Mouse (Mus musculus): Measurements from ENCODE around the gene Mtg2.

Gene Mtg2

GRCm38 (mm10) chr2:180070481-180071453 is at the start of gene Mtg2:
TSS of gene Mtg2 (plus strand) at chr2:180070588.
- DNase-seq (ENCODE audit: low read depth, low spot score): peak; percentile 83

DNA sequence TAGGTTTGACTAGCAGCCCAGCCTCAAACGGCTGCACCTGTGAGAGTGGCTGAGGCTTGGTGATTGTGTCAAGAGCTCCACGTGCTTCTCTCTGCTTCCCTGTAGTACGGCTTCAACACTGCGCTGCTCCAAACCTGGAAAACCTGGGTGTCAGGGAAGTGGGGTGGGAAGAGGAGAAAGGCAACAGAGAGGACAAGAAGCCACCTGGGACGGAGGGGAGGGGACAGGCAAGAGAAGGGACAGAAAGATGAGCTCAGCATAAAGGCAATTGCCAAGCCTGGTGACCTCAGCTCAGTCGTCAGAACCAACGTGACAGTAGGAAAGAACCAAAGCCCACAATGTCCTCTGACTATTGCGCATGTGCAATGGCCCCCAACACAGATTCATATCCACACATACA is 49.5 kb upstream of the Mtg2 start:
- no peak for DNase-seq (ENCODE audit: low read depth, low spot score)

GRCm38 (mm10) chr2:180022751-180023150 is 47.6 kb upstream of the Mtg2 start:
- no peak for DNase-seq (ENCODE audit: low read depth, low spot score)

DNA sequence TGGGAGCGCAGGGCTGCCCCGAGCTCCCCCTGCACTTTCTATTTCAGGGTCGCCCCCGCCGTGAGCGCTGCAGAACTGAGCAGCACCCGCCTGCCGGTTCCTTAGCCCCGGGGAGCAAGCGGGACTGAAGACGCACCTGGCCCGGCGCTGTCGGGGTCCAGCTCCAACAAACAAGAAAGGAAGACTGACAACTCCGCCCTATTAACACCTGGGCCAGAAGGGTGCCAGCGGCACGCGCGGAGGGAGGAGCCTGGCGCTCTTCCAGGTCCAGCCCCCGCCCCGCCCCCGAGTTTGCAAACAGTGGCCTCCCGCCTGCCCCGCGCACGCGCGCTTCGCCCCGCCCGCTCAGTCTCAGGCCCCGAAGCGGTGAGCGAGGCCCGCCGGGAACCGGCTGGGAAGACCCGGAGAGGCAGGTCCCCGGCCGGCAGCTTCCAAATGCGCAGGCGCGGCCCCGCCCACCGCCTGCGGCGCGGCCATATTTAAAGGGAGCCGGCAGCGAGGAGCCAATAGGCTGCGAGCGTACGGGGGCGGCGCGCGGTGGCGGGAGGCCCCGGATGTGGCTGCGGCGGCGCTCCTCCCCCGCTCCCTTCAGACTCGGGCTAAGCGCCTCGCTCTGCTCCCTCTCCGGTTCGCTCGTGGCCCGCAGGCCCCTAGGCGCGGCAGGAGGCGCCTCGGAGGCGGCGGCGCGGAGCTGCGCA is 45.8 kb upstream of the Mtg2 start, which contains the start of gene Lsm14b:
TSS of gene Lsm14b (plus strand) at position 587 of the 698 bp plus-strand sequence.
- DNase-seq (ENCODE audit: low read depth, low spot score): peak; percentile 92

- DNase-seq (ENCODE audit: low read depth, low spot score): no peak
Measured at GRCm38 (mm10) chr2:180025135-180025860, 45.1 kb upstream of the Mtg2 start.

DNA sequence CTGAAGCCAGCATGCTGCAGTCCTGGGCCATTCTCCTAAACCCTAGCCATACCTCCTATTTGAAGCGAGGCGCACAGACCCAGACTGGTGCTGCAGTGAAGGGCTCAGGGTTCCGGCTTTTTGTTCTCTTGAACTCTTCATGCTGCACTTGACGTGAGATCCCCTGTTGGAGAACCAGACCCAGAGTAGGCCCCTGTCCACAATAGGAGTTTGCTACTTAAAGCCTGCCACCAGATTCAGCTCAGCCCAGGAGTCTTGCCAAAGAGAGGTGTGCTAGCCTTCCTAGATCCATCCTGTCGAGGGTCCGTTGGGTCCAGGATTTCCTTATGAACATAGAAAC is 44.6 kb upstream of the Mtg2 start:
- DNase-seq (ENCODE audit: low read depth, low spot score): no peak

GRCm38 (mm10) chr2:180027768-180028167 is 42.6 kb upstream of the Mtg2 start:
- no peak for DNase-seq (ENCODE audit: low read depth, low spot score)

- DNase-seq (ENCODE audit: low read depth, low spot score): no peak
Measured at GRCm38 (mm10) chr2:180031270-180031669, 39.1 kb upstream of the Mtg2 start.

- DNase-seq (ENCODE audit: low read depth, low spot score): no peak
Measured at GRCm38 (mm10) chr2:180032925-180033324, 37.5 kb upstream of the Mtg2 start.

- no peak for DNase-seq (ENCODE audit: low read depth, low spot score)
Measured at GRCm38 (mm10) chr2:180033956-180034355, 36.4 kb upstream of the Mtg2 start.

- DNase-seq (ENCODE audit: low read depth, low spot score): no peak
Measured at GRCm38 (mm10) chr2:180034753-180035152, 35.6 kb upstream of the Mtg2 start.

DNA sequence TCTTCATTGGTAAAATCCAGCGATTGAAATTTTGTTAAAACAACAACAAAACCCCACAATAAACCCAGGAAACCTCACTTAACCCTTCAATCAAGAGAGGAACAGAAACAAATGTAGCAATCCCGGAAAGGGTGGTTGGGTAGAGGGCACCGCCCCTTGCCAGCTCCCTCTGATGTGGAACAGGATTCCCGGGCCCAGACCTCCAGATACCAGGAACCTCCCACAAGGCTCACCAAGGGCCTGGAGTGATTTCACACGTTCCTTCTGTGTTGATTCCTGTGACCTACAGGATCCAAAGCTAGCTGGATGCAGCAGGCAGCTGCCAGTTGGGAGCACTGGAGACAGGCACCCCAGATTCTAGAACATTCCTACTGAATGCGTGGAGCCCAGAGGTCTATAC is 30.0 kb upstream of the Mtg2 start:
- no peak for DNase-seq (ENCODE audit: low read depth, low spot score)

- no peak for DNase-seq (ENCODE audit: low read depth, low spot score)
Measured at GRCm38 (mm10) chr2:180041577-180042255, 28.7 kb upstream of the Mtg2 start.

DNA sequence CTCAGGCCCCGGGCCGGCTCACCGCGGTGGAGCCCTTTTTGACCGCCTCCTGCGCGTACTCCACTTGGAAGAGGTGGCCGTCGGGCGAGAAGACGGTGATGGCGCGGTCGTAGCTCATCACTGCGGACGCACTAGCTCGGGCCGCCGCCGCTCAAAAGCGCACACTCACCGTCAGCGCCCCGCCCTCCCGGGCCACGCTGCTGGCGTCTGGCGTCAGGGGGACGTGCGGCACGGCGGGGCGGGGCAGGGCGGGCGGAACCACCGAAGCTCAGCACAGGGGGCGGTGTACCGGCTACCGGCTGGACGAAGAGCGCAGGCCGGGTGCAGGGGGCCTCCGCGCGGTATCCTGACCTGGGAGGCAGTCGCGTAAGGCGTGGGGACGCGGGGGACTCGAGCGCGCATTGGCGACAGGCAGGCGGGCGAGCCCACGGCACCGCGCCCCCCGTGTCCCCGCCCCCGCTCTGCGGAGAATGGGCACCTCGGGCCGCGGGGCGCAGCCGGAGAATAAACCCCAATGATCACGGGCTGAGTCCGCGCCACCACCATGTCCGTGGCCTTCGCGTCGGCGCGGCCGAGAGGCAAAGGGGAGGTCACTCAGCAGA is 28.0 kb upstream of the Mtg2 start, which contains the start of the genes Psma7 and Ss18l1:
TSS of gene Psma7 (minus strand) at position 178 of the 602 bp plus-strand sequence.
TSS of gene Ss18l1 (plus strand) at position 254 of the 602 bp plus-strand sequence.
- DNase-seq (ENCODE audit: low read depth, low spot score): peak; percentile 82

DNA sequence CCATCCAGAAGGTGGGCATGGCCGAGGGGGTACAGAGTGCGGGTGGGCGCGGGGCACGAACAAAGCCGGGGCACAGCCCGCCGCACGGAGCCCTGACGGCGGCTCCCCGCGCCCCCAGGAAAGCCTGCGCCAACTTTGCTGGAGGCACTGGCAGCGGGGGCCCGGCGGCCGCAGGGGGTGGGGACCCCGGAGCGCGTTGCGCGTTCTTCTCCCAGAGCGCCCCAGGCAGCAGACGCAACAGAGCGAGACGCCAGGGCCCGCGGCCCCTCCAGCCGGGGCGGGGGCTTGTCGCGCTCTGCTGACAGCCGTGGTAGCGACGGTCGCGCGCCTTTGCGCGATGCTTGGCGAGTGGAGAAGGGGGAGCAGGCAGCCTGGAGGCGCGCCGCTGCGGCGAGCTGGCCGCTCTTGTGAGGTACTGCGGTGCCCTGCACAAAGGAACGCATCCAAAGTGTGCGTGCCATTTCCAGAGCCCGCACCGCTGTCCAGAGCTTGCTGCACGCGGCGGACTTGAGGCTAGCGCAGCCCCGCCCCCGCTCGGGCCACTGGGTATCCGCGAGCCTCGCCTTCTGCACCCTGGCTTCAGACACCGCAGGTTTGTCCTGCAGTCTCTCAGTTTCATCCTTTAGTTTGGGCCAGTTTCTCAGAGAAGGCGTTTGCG is 27.4 kb upstream of the Mtg2 start:
- DNase-seq (ENCODE audit: low read depth, low spot score): no peak

DNA sequence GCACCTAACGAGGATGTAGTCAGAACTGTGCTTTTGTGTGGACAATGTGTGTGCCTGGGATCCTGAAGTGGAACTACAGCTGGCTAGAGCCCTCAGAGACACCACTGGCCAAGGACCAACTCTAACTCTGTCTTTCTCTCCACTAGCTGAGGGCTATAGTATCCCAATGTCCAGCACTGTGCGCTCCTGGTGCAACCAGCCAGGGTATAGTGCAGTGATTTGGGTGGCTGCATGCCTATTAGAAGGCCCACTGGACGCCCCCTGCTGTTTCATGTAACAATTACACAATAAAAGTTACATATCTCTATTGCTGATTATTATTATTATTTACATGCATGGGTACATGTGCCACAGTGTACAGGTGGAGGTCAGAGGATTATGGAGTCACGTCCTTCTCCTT is 25.1 kb upstream of the Mtg2 start:
- no peak for DNase-seq (ENCODE audit: low read depth, low spot score)

DNA sequence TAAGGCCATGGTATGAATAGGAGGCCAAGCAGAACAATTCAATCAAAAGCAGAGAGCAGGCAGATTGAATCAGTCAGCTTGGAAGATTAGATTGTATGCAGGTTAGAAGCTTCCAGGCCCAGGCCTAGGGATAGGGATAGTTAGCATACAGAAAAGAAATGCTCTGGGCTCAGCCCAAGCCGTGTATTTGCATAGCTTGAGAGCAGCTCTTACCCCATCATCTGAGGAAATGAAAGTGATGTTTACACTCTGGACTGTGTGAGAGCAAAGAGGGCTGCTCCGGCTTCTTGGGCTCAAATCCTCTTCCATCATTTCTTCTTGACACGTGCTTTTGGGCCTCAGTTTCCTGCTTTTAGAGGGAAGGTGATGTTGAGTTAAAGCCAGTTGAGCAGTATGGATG is 22.8 kb upstream of the Mtg2 start:
- DNase-seq (ENCODE audit: low read depth, low spot score): no peak

- no peak for DNase-seq (ENCODE audit: low read depth, low spot score)
Measured at GRCm38 (mm10) chr2:180047980-180048635, 22.3 kb upstream of the Mtg2 start.

DNA sequence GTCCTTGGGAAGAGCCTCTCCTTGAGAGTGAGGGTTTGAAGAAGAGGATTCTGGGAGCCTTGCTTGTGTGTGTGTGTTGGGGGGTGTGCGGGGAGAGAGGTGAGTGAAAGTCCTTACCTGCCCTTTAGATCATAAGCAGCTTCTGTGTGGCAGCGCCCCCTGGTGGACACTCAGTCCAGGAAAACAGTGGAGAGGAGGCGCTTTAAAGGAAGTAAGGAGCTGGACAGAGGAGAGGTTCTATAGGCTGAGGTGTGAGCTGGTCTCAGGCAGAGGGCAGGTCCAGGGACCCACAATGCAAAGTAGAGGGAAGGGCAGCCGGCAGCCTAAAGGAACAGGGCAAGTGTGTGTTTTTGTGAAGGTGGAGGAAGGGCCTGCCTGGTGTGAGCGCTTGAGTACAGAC is 19.4 kb upstream of the Mtg2 start:
- no peak for DNase-seq (ENCODE audit: low read depth, low spot score)
